ENCODE assay signal across 22 mouse cellular contexts in the genomic region with DNA sequence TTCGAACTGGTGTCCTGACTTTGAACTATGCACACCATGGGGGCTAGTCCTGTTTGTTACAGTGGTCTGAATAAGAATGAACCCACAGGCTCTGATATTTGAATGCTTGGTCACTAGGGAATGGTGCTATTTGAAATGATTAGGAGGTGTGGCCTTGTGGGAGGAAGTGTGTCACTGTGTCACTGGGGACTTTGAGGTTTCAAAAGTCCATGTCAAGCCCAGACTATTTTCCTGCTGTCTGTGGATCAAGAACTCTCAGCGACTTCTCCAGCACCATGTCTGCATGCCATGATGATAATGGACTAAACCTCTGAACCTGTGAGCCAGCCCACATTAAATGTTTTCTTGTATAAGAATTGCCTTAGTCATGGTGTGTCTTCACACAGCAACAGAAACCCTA. TPM values are rescaled to one million over a fixed set of nuclear protein-coding genes. Genes with fewer than 3 reads are reported as not detected.
DNase-seq lines count a peak whose midpoint lies in the region; ATAC-seq lines count a peak whose summit lies in the region.
"Had no signal": no experiment of that assay in that cellular context is flagged by ENCODE, and none has a peak within 500 bp of the region (broad histone marks: within the 10 kb centered on the region; RNA-seq: fewer than 3 reads in every experiment).

No protein-coding gene starts in this region.

- no peaks in the 10 kb centered on the region for H3K27me3 ChIP-seq in heart, embryonic 13.5 days (replicated peaks)
- H3K27me3 ChIP-seq in neural tube, embryonic 15.5 days (replicated peaks): no peaks in the 10 kb centered on the region
- H3K27me3 ChIP-seq: limb, embryonic 13.5 days; liver, embryonic 15.5 days; midbrain, embryonic 15.5 days had no signal

- H3K36me3 ChIP-seq in heart, embryonic 13.5 days: peaks cover 95% of the 10 kb centered on the region
- peaks cover 85% of the 10 kb centered on the region for H3K36me3 ChIP-seq in neural tube, embryonic 15.5 days

- no peaks in the 10 kb centered on the region for H3K9me3 ChIP-seq in heart, embryonic 13.5 days
- no peaks in the 10 kb centered on the region for H3K9me3 ChIP-seq in neural tube, embryonic 15.5 days (replicated peaks)
- H3K9me3 ChIP-seq: embryonic facial prominence, embryonic 10.5 days; limb, embryonic 13.5 days; liver, embryonic 15.5 days; midbrain, embryonic 15.5 days had no signal

- no peak overlapping the region for H3K4me3 ChIP-seq in heart, embryonic 13.5 days
- H3K4me3 ChIP-seq in neural tube, embryonic 15.5 days (replicated peaks): no peak overlapping the region
- H3K4me3 ChIP-seq: embryonic facial prominence, embryonic 10.5 days; limb, embryonic 13.5 days; liver, embryonic 15.5 days; midbrain, embryonic 15.5 days had no signal

- no peak for ATAC-seq in heart, embryonic 13.5 days (ENCODE audit: extremely low read depth, insufficient number of reproducible peaks, low FRiP score, low TSS enrichment)
- peak; percentile 57 for ATAC-seq in granulocyte monocyte progenitor cell, adult 5-6 weeks (replicated peaks; ENCODE audit: poor library complexity, severe bottlenecking)
- no peak for ATAC-seq in neural tube, embryonic 15.5 days (ENCODE audit: low FRiP score)
- ATAC-seq: forebrain, embryonic 14.5 days; hindbrain, postnatal 0 days; lung, postnatal 0 days; midbrain, embryonic 15.5 days had no signal

- peaks cover 14% of the 10 kb centered on the region for H3K4me1 ChIP-seq in heart, embryonic 13.5 days
- H3K4me1 ChIP-seq in neural tube, embryonic 15.5 days: no peaks in the 10 kb centered on the region
- H3K4me1 ChIP-seq: embryonic facial prominence, embryonic 10.5 days; limb, embryonic 13.5 days; midbrain, embryonic 15.5 days had no signal

- 79% methylated on average over 2 of the region's 2 CpGs for WGBS in heart, embryonic 13.5 days
- WGBS in neural tube, embryonic 15.5 days: 94% methylated on average over 2 of the region's 2 CpGs

- peak overlapping the region; percentile 42; the same call in 1 of the 2 replicates for H3K9ac ChIP-seq in heart, embryonic 13.5 days
- no peak overlapping the region for H3K9ac ChIP-seq in neural tube, embryonic 15.5 days (replicated peaks)
- H3K9ac ChIP-seq: limb, embryonic 13.5 days; liver, embryonic 15.5 days; midbrain, embryonic 15.5 days had no signal

- H3K4me2 ChIP-seq in heart, embryonic 13.5 days: peak overlapping the region; percentile 16; the same call in 1 of the 2 replicates
- no peak overlapping the region for H3K4me2 ChIP-seq in neural tube, embryonic 15.5 days
- H3K4me2 ChIP-seq: limb, embryonic 13.5 days; liver, embryonic 15.5 days; midbrain, embryonic 15.5 days had no signal

- H3K27ac ChIP-seq in heart, embryonic 13.5 days (replicated peaks): peak overlapping the region; percentile 81
- H3K27ac ChIP-seq in neural tube, embryonic 15.5 days (replicated peaks): no peak overlapping the region
- H3K27ac ChIP-seq: embryonic facial prominence, embryonic 10.5 days; hindbrain, postnatal 0 days; kidney, postnatal 0 days; limb, embryonic 13.5 days; liver, embryonic 15.5 days; midbrain, embryonic 15.5 days had no signal

- DNase-seq in heart, adult 18-20 months: no peak
- DNase-seq in 3134 (ENCODE audit: extremely low read depth, insufficient read length, low spot score): peak; percentile 36
- DNase-seq in Muller cell, postnatal 12 days (ENCODE audit: inconsistent ontology term): peak; percentile 17
- no peak for DNase-seq in spleen, postnatal 36 days (ENCODE audit: low spot score in 2 of 2)
- DNase-seq in gastrocnemius, adult 8-10 months (ENCODE audit: low spot score in 2 of 2): no peak
- DNase-seq: cerebellum, adult 8-10 months; gastrocnemius, postnatal 14 days; kidney, adult 18-20 months; layer of hippocampus, postnatal 36 days; right cerebral cortex, postnatal 25 days had no signal

RNA-seq across cellular contexts. Expression of a gene that starts 44.2 kb away (rescaled TPM):
- 53.4 and 56.5 TPM in 2 replicates for polyA plus RNA-seq in heart, embryonic 13.5 days (2015; fragmentation: Nextera tagmentation; extraction: Ambion mirVana)
- total RNA-seq in heart, adult 18-20 months (2021): 10 to 100 TPM; 18.2 to 20.5 TPM
- 28.2 and 43.1 TPM in 2 replicates for total RNA-seq in granulocyte monocyte progenitor cell, adult 5-6 weeks (2014; fragmentation: Nextera tagmentation)
- total RNA-seq in granulocyte monocyte progenitor cell, adult 5-6 weeks (2017): 9.5 and 14.0 TPM in 2 replicates
- polyA plus RNA-seq in neural tube, embryonic 15.5 days (2015; fragmentation: Nextera tagmentation; extraction: Ambion mirVana): 62.6 and 64.9 TPM in 2 replicates
- total RNA-seq in gastrocnemius, adult 8-10 months (2022): 10 to 100 TPM; 13.1 to 15.3 (median 14.8) TPM
- total RNA-seq: neutrophil, adult 5-6 weeks had no signal

Comparison
In these comparisons a context has a peak if more than half of its experiments do, and no peak if none do; other contexts are left out.
1. DNase-seq: peak in 3134 (single experiment) and Muller cell, postnatal 12 days (single experiment); none in heart, adult 18-20 months (0 of 2), spleen, postnatal 36 days (0 of 2) and gastrocnemius, adult 8-10 months (0 of 2).